Mouse (Mus musculus) spleen, postnatal 4 days (tissue): ENCODE data around the gene Tor3a.

ENCODE experiments used
- DNase-seq, 2 experiments: peaks; one replicate each; pipeline ENCODE4 v3.0.0; 2022; ENCODE audit warnings: low spot score in 2 of 2

The Tor3a gene

DNA sequence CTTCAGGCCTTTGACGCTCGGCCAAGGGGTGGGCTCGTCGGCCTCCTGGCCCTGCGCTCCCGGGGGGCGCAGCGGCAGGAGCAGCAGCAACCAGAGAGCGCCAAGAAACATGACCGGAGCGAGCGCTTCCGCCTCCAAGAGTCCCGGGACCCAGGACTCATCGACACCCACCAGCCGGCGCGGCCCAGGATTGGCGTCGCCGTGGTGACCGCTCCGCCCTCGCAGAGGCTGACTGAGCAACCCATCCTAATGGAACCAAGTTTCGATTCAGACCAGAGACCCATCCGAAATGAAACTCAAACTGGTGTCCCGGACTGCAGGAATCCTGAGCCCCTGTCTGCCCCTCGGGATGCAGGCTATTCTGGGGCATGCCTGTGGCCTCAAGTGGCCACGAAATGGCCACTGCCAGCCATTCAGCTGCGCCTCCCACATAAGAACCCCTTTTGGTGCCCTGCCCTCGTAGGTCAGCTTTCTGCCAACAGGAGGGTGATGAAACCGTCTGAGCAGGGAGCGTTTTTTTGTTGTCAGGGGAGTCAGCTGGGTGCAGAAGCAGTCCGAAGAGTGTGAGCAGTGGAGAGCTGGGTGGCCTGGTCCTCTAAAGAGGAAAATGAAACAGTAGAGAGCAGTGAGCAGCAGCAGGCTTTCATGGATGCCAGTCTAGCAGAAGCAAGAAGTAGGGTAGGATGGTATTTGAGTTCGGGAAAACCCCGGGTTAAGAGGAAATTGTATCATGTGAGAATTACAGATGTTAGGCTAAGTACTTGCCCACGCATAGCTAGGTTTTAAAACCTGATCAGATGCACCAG, at the start of gene Tor3a:
Tor3a (minus strand) TSS at position 162 of the 806 bp plus-strand sequence.
- peak; percentile 66 to 82 for DNase-seq

GRCm38 (mm10) chr1:156722089-156722488, 47.9 kb upstream of the Tor3a start:
- DNase-seq: no peak

GRCm38 (mm10) chr1:156720046-156720445, 45.9 kb upstream of the Tor3a start:
- no peak for DNase-seq

DNA sequence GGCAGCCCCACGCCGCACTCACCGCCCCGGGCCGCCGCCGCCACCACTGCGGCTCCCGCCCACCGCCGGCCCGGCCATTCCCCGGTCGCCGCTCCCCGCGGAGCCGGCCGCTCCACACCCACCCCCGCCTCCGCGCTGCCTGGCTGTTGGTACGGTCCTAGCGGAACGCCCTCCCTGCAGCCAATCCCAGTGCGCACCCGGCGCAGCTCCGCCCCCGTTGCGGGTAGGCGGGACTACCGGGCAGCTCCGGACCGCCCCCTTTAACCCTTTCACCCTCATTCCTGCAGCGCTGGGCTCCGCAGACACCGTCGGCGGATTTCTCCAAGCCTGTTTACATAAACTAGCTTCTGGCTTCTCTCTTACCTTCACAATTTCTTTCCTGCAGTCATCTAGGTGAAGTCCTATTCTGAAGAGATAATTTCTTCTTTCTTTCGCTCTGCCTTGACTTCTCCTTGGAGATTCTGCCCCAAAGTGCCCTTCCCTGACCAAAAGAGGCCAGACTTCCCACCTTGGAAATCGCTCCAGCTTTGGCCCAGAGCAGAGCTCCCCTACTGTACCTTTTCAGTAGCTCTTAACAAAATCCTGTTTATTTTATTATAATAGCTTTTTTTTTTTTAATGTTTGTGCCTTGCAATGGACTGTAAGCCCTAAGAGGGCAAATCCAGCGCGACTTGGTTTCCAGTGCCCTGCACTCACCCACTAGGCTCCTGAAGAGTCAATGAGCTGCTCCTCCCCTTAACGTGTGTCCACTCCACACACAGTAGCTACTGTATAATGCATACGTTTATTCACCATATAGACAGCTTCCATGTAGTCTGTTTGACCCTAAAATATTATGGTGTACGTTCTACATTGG, 45.0 kb upstream of the Tor3a start, which contains the start of gene Fam20b:
Fam20b (minus strand) TSS at position 137 of the 856 bp plus-strand sequence.
- peak; percentile 98 for DNase-seq

DNA sequence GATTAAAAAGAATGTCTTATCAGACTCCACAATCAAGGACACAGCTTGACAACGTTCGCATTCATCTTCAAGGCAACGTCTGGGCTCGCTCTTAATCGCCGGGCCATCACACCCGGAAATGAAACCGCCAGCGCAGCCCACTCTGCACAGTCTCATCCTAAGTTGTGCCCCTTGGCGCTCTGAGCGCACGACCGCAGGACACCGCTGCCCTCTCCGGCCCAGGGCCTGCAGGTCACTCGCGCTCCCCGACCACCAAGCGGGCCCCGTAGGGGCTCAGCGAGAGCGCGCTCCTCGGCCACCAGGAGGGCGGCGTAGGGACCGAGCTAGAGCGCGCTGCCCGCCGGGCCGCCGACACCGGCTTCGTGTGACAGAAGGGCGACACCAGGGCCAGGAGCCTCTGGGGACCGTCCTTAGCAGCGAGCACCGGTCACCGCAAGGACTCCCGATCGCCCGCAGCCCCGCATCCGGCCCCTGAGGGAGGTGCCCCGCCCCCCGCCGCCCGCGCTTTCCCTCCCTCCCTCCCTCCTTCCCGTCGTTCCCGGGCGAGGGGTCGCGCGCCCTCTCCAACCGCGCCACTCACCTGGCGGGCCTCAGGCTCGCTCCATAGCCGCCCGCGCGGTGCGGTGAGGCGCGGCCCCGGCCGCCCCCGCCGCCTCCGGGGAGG, 44.3 kb upstream of the Tor3a start:
- peak; percentile 64 to 84 for DNase-seq

DNA sequence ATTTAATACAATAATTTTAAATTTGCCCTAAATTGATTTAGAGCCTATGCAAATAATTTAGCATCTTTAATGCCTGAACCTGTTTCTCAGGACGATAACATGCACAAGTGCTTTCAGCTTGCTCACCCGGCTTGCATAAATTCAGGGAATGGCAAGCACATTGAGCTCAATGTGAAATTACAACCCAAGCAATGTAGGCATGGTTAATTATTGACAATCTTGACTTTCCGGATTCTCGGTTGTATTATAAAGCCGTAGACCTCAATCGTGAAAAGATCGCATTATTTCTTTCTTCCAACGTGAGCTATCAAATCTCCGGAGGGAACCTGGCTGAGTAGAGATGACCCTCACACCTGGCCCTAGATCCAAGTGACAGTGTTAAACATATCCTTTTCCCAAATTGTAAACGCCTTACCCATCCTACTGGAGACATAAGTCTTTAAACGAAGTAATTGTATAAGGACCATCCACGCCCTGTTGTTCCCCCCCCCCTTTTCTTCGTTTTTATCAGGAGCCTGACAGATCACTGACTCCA, 43.7 kb upstream of the Tor3a start:
- peak in 1 of 2 experiments; percentile 39 for DNase-seq

GRCm38 (mm10) chr1:156716681-156717080, 42.5 kb upstream of the Tor3a start:
- peak in 1 of 2 experiments; percentile 53 for DNase-seq

DNA sequence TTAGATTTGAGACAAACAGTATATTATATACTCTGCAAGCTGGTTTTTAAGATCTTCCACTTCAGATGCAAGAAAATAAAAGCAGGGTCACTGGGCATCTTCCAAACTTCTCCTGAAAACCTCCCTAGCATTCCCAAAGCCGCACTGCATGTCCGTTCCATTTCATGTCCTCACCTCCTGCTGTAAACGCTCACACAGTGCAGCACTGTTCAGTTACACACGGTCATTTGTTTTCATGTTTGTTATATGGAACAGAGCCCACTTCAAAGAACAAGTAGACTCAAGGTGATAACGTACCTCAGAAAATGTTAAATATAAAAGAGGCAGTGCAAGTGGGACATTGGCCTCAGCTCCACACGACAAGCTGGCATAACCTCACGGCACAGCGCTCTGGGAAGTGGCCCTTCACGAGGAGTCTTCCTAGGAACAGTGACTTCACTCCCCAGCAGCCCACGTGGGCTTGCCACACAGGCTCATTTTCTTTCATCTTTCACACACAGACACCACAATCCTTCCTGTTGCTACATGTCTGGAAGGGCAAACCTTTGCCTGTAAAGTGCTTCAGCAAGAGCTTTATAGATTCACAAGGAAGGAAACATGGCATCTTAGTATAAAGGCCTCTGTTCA, 36.4 kb upstream of the Tor3a start:
- DNase-seq: peak in 1 of 2 experiments; percentile 51

GRCm38 (mm10) chr1:156708672-156709071, 34.5 kb upstream of the Tor3a start:
- no peak for DNase-seq

GRCm38 (mm10) chr1:156705696-156706285, 31.6 kb upstream of the Tor3a start:
- DNase-seq: peak in 1 of 2 experiments; percentile 54

- DNase-seq: no peak
These were observed 29.3 kb upstream of the Tor3a start for GRCm38 (mm10) chr1:156703444-156703843.

DNA sequence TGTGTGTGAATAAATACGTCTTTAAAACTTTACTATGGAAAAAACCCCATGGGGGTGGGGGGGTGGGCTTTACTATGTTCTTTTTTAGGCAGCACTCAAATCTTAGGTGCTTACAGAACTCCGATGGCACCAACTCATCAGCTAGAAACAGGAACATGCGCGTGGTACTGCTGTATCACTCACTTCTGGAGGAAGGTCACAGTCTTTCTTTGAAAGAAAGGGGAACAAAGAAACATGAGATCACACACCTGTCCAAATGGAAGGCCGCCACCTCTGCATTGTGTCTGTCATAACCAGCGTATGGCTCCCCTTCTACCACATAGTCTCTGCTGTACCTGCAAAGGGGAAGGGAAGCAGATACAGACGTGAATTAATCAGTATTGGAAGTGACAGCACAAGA, 28.0 kb upstream of the Tor3a start:
- peak in 1 of 2 experiments; percentile 42 for DNase-seq

DNA sequence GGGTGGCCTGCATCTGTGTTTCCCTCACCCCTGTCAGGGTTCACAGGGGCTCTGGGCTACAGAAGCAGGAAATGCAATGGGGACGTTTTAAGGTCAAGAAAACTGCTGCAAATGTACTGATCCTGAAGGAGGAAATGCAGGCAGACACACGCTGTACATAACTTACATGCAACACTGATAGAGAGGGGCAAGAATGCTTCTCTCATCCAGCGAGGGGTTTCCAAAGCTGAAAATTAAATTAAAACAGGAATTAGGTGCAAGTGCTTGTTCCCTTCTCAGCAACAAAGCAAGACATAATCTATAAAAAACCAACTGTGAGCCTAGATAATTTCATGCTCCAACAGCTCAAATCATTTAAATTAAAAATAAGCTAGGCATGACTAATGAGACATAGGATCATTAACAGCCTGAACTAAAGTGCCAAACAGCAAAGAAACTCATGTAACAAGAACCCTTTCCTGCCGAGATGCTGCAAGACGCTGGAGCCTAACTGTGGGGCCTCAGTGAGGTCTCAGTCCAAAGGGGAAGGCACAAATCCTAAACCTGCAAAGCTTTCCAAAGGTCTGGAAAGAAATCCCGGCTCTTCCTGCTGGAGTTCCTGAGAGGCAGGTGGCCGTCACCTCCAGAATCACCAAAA, 12.0 kb upstream of the Tor3a start:
- no peak for DNase-seq

GRCm38 (mm10) chr1:156679599-156679998, 5.4 kb upstream of the Tor3a start:
- DNase-seq: no peak

- DNase-seq: no peak
These were observed 3.1 kb upstream of the Tor3a start for GRCm38 (mm10) chr1:156677230-156677629.

DNA sequence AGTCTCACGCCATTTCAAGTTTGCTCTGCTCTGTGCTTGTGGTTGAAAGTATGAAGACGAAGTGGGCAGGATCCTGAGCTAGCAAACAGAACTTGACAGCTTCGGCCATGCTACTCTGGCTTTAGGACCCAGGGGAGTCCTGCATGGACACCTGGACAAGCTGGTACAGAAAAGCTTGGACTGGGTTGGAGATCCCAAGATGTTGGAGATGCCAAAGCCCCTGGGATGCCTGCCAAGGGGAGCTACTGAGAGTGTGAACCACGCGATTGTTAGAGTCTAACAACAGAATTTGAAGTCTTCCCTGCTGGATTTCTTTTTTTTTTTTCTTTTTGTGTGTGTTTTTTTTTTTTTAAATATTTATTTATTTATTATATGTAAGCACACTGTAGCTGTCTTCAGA, 2.4 kb upstream of the Tor3a start:
- DNase-seq: no peak

GRCm38 (mm10) chr1:156676171-156676570, 2.0 kb upstream of the Tor3a start:
- peak; percentile 54 to 81 for DNase-seq

DNA sequence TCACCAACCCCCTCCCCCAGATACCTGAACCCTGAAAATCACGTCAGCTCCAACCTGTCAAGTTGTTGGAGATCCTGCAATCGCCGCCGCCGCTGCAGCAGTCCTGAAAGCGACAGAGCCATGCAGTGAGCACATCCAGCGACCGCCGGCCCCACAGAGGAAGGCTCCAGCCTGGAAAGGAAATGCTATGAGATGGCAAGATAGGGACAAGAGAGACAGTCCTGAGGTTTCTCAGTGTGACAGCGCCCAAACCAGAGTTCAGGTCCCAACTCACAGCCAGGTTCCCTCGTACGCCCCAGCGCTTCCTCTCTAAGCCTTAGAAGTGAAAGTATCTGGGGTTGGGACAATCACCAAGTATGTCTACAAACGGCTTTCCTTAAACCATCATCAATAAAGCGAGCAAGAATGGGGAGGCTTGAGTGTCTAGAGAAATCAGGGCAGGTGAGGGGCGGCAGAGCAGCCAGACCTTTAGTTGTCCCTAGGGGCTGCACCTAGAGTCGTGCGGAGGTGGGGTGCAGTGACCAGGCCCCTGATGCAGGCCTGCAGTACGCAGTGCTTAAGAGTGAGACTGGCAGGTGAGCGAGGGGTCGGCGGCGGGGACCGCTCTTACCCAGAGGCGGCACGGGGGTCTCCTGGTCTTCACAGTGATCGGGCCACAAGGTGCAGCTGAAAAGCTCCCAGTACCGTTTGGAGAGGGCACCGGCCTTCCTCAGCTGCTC, 521 bp downstream of the Tor3a start:
- DNase-seq: peak; percentile 27 to 74

DNA sequence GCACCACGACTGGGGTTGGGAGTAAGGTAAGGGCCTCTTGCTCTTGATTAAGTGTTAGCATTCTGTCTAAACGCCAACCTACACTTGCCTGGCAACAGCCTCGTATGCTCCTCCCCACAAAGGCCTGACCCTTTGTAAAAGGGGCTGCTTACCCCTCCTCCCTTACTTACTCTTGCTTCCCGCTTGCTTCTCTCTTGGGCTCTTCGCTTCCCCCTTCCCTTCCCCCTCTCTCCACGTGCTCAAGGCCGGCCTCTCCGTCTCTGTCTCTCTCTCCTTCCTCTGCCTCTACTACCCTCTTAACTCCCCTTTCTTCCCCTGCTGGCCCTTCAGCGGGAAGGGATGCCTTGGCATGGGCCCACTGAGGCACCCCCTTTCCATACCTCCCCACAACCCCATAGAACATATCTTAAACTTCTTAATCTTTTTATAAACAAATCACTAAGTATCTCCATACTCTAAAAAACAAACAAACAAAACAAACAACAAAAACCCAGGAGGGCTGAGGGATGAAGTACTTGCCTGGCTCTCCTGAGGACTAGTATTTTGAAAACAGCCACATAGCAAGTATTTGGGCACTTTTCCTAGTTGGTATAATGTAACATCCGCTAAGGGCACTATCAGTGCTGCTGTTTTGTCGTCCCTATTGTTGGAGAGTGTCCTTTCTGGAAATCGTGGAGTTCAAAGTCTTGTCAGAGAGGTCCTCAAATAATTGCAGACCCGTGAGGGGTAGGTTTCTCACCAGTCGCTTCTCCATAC, 1.3 kb downstream of the Tor3a start:
- DNase-seq: peak in 1 of 2 experiments; percentile 64
